In the genomic region with DNA sequence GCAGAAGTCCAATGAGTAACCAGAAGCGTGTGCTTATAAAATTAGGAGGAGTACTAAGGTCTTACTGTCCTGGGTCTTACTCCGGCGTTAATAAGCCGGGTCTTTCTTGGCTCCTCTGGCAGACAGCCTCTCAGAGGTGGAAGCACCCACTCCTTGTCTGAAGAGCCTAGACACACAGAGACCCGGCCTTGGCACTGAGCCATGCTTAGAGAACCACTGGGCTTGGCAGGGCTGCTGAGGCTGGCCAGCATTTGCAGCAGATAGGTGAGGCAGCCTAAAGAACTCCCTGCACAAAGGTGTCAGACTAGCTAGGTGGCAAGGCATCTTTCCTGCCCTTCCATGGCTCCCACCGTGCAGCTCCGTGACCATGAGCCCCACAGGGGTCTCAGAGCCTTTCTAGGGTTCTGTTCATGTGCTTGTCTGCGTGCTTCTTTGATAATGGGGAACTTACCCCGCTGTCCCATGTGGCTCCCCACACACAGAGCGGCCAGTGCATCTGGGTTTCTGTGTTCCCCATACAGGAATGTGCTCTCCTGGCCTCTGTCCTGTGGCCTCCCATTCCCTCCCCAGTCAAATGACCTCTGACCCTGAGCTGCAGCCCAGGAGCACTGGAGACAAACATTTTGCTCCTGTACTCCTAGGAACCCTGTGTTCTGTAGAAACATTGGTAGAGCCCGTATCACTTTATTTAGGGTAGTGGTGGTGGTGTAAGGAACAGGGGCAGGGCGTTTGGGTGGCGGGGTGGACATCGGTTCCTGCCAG, we compare ENCODE assay signal across 8 mouse cellular contexts. TPM values are rescaled to one million over a fixed set of nuclear protein-coding genes. Genes with fewer than 3 reads are reported as not detected.
A peak's percentile ranks its signal among the peaks of the same experiment; 100 is the strongest.
DNase-seq lines count a peak whose midpoint lies in the region; ATAC-seq lines count a peak whose summit lies in the region.

No protein-coding gene starts in this region.

- H3K4me2 ChIP-seq in hindbrain, embryonic 15.5 days, result no peak overlapping the region
- H3K4me2 ChIP-seq in liver, embryonic 13.5 days, result no peak overlapping the region
- no peak overlapping the region for H3K4me2 ChIP-seq in stomach, embryonic 15.5 days

- H3K9ac ChIP-seq in hindbrain, embryonic 15.5 days, result no peak overlapping the region
- H3K9ac ChIP-seq in liver, embryonic 13.5 days, result no peak overlapping the region
- H3K9ac ChIP-seq in stomach, embryonic 15.5 days, result no peak overlapping the region

- peak overlapping the region; percentile 50; the same call in 1 of the 2 replicates for H3K27ac ChIP-seq in hindbrain, embryonic 15.5 days (replicated peaks)
- H3K27ac ChIP-seq in liver, embryonic 13.5 days, result peak overlapping the region; percentile 53
- H3K27ac ChIP-seq in stomach, embryonic 15.5 days, result peak overlapping the region; percentile 87

- no peaks in the 10 kb centered on the region for H3K36me3 ChIP-seq in hindbrain, embryonic 15.5 days
- 0 out of 2 replicates have a peak, but pooled peaks cover 6% of the 10 kb centered on the region for H3K36me3 ChIP-seq in liver, embryonic 13.5 days
- no peaks in the 10 kb centered on the region for H3K36me3 ChIP-seq in stomach, embryonic 15.5 days

- no peak overlapping the region for H3K4me3 ChIP-seq in hindbrain, embryonic 15.5 days
- no peak overlapping the region for H3K4me3 ChIP-seq in liver, embryonic 13.5 days (replicated peaks)
- H3K4me3 ChIP-seq in stomach, embryonic 15.5 days (replicated peaks), result no peak overlapping the region

- H3K9me3 ChIP-seq in hindbrain, embryonic 15.5 days, result no peaks in the 10 kb centered on the region
- no peaks in the 10 kb centered on the region for H3K9me3 ChIP-seq in liver, embryonic 13.5 days (replicated peaks)
- no peaks in the 10 kb centered on the region for H3K9me3 ChIP-seq in stomach, embryonic 15.5 days

- ATAC-seq in hindbrain, embryonic 15.5 days (ENCODE audit: low FRiP score, low read depth), result no peak
- ATAC-seq in liver, embryonic 13.5 days (ENCODE audit: low read depth), result peak; percentile 30; the same call in 1 of the 2 replicates
- 0 out of 2 replicates have a peak, but pooled peaks have one; percentile 28 for ATAC-seq in stomach, embryonic 15.5 days (ENCODE audit: insufficient read depth, low FRiP score, low read depth)
- ATAC-seq in erythroblast, adult 5-6 weeks (replicated peaks; ENCODE audit: low FRiP score, poor library complexity, severe bottlenecking), result no peak

- H3K4me1 ChIP-seq in hindbrain, embryonic 15.5 days (replicated peaks), result peaks cover 63% of the 10 kb centered on the region
- peaks cover 63% of the 10 kb centered on the region for H3K4me1 ChIP-seq in liver, embryonic 13.5 days (replicated peaks)
- H3K4me1 ChIP-seq in stomach, embryonic 15.5 days, result peaks cover 49% of the 10 kb centered on the region

- peak; percentile 75 for DNase-seq in ovary, adult 18-20 months (ENCODE audit: low spot score)
- DNase-seq in ovary, postnatal 10 days (ENCODE audit: low spot score), result no peak
- DNase-seq in liver, embryonic 13.5 days, result no peak
- no peak for DNase-seq in left cerebral cortex, adult 9 months (ENCODE audit: low spot score in 2 of 2)
- no peak for DNase-seq in cerebellum, adult 11 months

- H3K27me3 ChIP-seq in hindbrain, embryonic 15.5 days, result no peaks in the 10 kb centered on the region
- no peaks in the 10 kb centered on the region for H3K27me3 ChIP-seq in liver, embryonic 13.5 days
- no peaks in the 10 kb centered on the region for H3K27me3 ChIP-seq in stomach, embryonic 15.5 days (replicated peaks)

- WGBS in hindbrain, embryonic 15.5 days, result 67% methylated on average over 14 of the region's 14 CpGs
- 67% methylated on average over 14 of the region's 14 CpGs for WGBS in liver, embryonic 13.5 days (ENCODE audit: insufficient replicate concordance)
- WGBS in stomach, embryonic 15.5 days, result 65% methylated on average over 14 of the region's 14 CpGs

RNA-seq across cellular contexts. Expression of gene Tcp11, which starts 54.1 kb away (rescaled TPM):
- 1.5 TPM in 2 replicates for polyA plus RNA-seq in hindbrain, embryonic 15.5 days (2015; fragmentation: Nextera tagmentation; extraction: Ambion mirVana)
- polyA plus RNA-seq in liver, embryonic 13.5 days (2015; fragmentation: Nextera tagmentation; extraction: Ambion mirVana), result 0.15 and 0.22 TPM in 2 replicates
- polyA plus RNA-seq in stomach, embryonic 15.5 days (2015; fragmentation: Nextera tagmentation; extraction: Ambion mirVana), result 2.2 and 2.8 TPM in 2 replicates
- not detected in 2 replicates for total RNA-seq in erythroblast, adult 5-6 weeks (2015; ENCODE audit: low replicate concordance)
- not detected in 2 replicates for total RNA-seq in erythroblast, adult 5-6 weeks (2017; ENCODE audit: low replicate concordance)

Comparison
In these comparisons a context has a peak if more than half of its experiments do, and no peak if none do; other contexts are left out.
1. ATAC-seq: peak in liver, embryonic 13.5 days (single experiment) and stomach, embryonic 15.5 days (single experiment); none in hindbrain, embryonic 15.5 days (single experiment) and erythroblast, adult 5-6 weeks (single experiment).
2. Peak in every context shown above with its lines, with median percentiles within 50 percentile points of each other: H3K27ac ChIP-seq.